Mouse (Mus musculus) megakaryocyte-erythroid progenitor cell, adult 5-6 weeks (primary cell): ENCODE results near the gene Gm21060. TPM values are rescaled to one million over a fixed set of nuclear protein-coding genes. Genes with fewer than 3 reads are reported as not detected.
"Not testable (repeated sequence)": the region's sequence is repeated elsewhere in the genome, so short reads cannot be mapped to it uniquely, and the experiment has no call there.

Experiments used
- ATAC-seq: replicated peaks from 2 replicates; pipeline ENCODE4 v1.8.0; 2016; ENCODE audit warnings: mild to moderate bottlenecking, inconsistent platforms; ENCODE audit not compliant: severe bottlenecking, poor library complexity, low FRiP score, low TSS enrichment
- total RNA-seq, 2 experiments: library from RNA; stranded (forward) in 1 of 2; stranded (reverse) in 1 of 2; fragments of 200-1000, 215-1000 nt in 1 of 2; fragments of >200 nt in 1 of 2; fragmentation: Nextera tagmentation in 1 of 2; gene quantifications; 2 replicates each; pipeline ENCODE4 v1.2.3; 2014 to 2017

Gene Gm21060
- total RNA-seq (2014; fragmentation: Nextera tagmentation) (not detected in 2 replicates), total RNA-seq (2017) (not detected in 2 replicates)

GRCm38 (mm10) chr19:61296969-61297368, at the start of gene Gm21060:
TSS of gene Gm21060 (minus strand) at chr19:61297069.
- no peak for ATAC-seq

GRCm38 (mm10) chr19:61320844-61321243, 24.0 kb upstream of the Gm21060 start:
- ATAC-seq: not testable (repeated sequence)

GRCm38 (mm10) chr19:61313185-61313584, 16.3 kb upstream of the Gm21060 start:
- ATAC-seq: not testable (repeated sequence)

DNA sequence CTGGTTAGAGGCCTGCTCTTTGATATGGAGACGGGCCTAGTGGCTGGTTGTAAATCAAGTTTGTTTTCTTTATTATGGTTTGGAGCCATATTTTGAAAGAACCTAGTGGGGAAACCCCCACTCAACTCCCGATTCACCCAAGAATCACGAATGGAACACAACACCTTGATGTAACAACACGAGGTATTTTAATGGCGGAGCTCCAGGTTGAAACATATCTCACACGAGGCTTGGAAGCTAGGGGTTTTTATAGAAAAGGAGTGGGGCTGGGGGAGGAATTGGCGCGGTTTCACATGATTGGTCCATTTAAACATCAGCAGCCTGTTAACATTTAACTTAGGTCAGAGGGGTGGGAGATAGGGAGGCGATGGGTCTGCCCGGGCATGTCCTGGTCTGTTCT, 15.5 kb upstream of the Gm21060 start:
- not testable (repeated sequence) for ATAC-seq

DNA sequence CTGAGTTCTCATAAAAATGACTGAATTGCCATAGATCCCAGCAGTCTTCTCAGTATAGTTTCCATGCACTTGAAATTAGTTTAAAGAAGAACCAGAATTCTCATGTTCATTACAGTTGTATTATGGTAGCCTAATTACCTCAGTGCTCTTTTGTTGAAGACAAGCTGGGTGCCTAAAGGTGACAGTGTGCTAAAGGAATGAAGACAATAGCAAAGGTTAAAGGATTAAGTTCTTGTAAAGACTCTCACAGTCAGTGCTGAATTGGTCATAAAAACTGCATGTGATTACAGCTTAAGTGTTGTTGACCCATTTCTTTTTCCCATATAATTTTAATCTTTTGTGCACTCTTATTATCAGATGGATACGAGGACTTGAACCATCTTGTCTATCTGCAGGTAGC, 11.2 kb upstream of the Gm21060 start:
- ATAC-seq: not testable (repeated sequence)

DNA sequence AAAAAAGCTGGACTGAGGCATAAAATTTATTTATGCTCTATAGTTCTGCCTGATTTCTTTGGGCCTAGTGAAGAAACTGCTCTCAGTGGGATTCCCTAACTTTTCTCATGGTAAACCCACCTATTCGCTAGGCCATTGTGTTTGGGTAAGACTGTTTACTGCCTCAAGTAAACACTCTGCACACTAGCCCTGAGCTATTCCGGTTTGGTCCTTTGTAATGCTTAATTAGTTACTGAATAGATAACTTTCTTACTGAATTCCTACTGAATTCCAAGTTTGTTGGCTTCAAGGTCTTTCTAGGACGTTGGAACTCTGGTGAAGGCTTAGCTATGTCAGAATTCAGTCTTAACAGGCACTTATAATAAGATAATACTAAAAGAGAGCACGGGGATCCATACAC, 11.8 kb downstream of the Gm21060 start:
- ATAC-seq: not testable (repeated sequence)

- ATAC-seq: no peak
Measured at GRCm38 (mm10) chr19:61283581-61283980, 13.3 kb downstream of the Gm21060 start.

DNA sequence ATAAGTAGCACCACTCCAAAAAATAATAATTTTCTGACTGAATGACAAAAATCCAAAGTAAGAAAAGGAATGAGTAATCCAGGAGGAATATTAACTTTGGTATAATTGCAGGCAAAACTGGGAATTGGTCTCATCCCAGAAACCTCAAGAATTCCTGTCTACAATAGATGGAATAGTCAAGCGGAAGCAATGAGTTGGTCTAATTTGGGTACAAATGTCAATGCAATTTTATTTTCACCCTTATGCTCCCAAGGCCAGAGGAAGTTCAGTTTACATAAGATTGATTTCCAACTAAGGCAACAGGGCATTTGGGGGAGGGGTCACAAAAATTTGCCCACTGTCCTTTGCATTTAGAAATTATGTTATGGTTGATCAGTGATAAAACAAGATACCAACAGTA, 21.4 kb downstream of the Gm21060 start:
- ATAC-seq: no peak

GRCm38 (mm10) chr19:61269141-61269540, 27.7 kb downstream of the Gm21060 start:
- not testable (repeated sequence) for ATAC-seq

GRCm38 (mm10) chr19:61267141-61267540, 29.7 kb downstream of the Gm21060 start:
- no peak for ATAC-seq

DNA sequence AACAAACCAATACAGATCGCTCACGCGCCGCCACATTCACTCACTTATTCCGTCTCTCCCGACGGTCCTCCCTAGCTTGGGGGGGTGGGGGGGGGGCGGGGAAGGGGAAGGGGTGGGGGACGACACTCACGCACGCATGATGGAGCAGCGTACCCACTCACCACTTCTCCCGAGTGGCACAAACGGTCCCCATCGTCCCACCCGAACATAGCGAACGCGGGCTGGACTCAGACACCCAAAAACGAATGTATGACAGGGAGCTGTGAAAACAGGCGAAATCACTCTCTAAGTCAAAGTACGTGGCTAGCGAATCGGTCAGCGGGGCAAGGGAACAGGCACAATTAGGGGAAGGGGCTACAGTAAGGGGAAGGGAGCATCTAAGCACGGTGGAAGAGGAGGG, 30.2 kb downstream of the Gm21060 start:
- no peak for ATAC-seq

DNA sequence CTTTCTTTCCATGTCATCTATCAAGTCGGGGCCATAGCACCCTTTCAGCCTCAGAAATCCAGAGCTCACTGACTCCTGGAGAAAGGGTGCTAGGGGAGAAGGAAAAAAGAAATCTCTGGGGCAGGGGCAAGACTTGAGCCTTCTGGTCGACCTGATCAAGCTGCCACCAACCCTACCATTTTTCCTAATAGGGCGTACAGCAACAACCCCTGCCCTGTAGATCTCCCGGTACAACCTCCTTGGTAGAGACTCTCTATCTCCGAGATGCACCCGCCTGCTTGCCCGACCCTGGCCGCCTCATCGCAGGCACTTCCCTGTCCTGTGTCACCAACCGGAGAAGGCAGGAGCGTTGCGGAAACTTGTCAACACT, 30.6 kb downstream of the Gm21060 start:
- no peak for ATAC-seq

- peak; percentile 87 for ATAC-seq
Measured at GRCm38 (mm10) chr19:61265349-61266245, 31.3 kb downstream of the Gm21060 start.

GRCm38 (mm10) chr19:61264933-61265332, 31.9 kb downstream of the Gm21060 start:
- no peak for ATAC-seq

DNA sequence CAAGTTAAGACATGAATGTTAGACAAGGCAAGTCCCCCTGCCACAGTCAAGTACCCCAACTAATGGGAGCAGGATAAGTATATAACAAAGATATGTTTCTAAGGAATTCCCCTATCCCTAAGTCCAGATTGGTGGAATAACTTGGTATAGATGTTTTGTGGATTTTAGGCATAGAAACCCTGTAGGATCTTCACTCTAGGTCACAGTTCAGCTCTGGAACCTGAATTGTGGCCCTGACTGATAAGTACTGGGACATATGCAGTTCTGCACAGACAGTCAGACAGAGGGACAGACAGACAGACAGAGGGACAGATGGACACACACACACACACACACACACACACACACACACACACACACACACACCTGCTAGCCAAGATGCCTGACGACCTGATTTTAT, 32.6 kb downstream of the Gm21060 start:
- no peak for ATAC-seq

DNA sequence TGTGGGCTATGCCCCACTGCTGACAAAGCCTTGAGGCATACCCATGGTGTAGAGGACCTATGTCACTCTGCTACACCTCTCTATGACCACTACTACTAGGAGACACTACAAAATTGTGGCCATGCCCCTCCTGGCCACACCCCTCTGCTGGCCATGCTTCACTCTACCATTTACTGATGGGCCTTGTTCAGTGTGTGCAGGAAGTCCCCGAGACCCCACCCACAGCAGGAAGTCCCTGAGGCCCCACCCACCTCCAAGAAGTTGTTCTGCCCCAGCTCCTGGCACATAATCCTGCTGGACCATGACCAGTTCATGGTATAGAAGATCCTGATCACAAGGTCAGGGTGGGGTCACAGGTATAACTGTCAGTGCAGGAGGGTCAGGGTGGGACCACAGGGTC, 35.6 kb downstream of the Gm21060 start:
- no peak for ATAC-seq

- ATAC-seq: no peak
Measured at GRCm38 (mm10) chr19:61257733-61258132, 39.1 kb downstream of the Gm21060 start.

- ATAC-seq: peak; percentile 37; the same call in 1 of the 2 replicates
Measured at GRCm38 (mm10) chr19:61256166-61256887, 40.5 kb downstream of the Gm21060 start.

DNA sequence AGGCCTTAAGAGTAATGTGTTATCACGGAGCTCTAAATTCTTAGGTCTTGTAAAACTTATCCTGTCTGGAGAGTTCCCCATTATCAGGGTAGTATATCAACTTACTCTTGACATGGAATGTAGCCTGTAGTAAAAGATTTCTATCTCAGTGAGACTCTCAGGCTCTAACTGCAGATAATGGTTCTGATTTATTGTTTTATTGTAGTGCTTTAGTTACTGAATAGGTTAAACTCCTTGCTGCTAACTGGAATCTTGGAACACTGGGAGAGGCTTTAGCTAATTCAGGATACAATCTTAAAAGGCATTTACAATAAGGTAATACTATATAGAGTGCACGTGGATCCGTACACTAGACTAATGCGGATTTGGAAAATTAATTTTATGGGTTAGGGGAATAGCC, 49.5 kb downstream of the Gm21060 start:
- ATAC-seq: not testable (repeated sequence)
